Mouse (Mus musculus): ENCODE results near the gene Inpp5b. TPM values are rescaled to one million over a fixed set of nuclear protein-coding genes. Genes with fewer than 3 reads are reported as not detected.
A peak's percentile ranks its signal among the peaks of the same experiment; 100 is the strongest.

The Inpp5b gene
- polyA plus RNA-seq, 1 experiment, result 24.3 TPM

- Histone ChIP-seq H3K4me3 (replicated peaks; ENCODE audit: control insufficient read depth, low read depth, low read length) (no peak overlapping the region), H3K27ac (ENCODE audit: control insufficient read depth, insufficient read depth, low read depth, low read length, poor library complexity) (no peak overlapping the region), H3K4me1 (ENCODE audit: control insufficient read depth, insufficient read depth, low read length) (no peaks in the 10 kb centered on the region)
- TF ChIP-seq POLR2A (IDR thresholded peaks at IDR 0.05; ENCODE audit: borderline replicate concordance, control insufficient read depth, low read depth, low read length) (no peak), CTCF (IDR thresholded peaks at IDR 0.05; ENCODE audit: control insufficient read depth, insufficient read depth, low read length) (no peak)
- 94% methylated on average over 21 of the region's 21 CpGs for WGBS
Observed at GRCm38 (mm10) chr4:124825371-124825965, 83.8 kb downstream of the Inpp5b start.

DNA sequence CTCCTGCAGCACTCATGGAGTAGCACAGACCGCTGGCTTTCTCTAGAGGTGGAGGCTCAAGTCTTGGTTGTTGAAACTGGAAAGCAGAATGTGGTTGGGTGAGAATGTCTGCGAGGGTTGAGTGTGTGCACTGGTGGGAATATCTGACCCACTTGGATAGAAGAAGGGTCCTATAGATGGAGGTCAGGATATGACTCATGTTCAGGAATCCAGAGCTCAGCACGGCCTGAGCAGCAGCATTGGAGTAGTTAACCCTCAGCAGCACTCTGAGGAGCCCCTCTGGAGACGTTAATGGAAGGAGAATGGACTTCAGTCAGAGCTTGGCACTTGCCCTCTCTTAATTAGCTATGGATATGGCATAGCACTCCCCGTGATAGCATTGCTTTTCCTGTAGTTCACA lies 88.0 kb downstream of the Inpp5b start:
- Histone ChIP-seq H3K4me1 (ENCODE audit: control insufficient read depth, insufficient read depth, low read length) (no peaks in the 10 kb centered on the region), H3K27ac (ENCODE audit: control insufficient read depth, insufficient read depth, low read depth, low read length, poor library complexity) (no peak overlapping the region), H3K4me3 (replicated peaks; ENCODE audit: control insufficient read depth, low read depth, low read length) (no peak overlapping the region)
- 82% methylated on average over 5 of the region's 5 CpGs for WGBS
- TF ChIP-seq CTCF (IDR thresholded peaks at IDR 0.05; ENCODE audit: control insufficient read depth, insufficient read depth, low read length) (no peak), POLR2A (IDR thresholded peaks at IDR 0.05; ENCODE audit: borderline replicate concordance, control insufficient read depth, low read depth, low read length) (no peak)

DNA sequence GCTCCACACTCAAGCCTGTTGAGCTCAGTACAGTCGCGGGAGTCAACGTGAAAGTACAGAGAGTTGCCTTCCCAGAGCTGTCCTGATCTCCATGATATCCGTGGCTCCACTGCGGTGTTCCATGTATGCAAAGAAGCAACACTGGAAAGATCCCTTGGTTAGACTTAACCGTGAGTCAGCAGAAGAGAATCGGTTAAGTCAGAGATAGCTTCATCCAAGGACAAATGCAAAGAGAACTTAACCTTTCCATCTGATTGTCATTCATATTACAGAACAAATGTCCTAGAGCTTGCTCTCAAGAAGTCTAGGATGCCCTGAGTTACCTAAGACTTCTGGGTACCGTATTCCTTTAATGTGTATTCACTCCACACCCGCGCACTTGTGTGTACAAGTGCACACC lies 91.1 kb downstream of the Inpp5b start:
- H3K4me3 ChIP-seq (replicated peaks; ENCODE audit: control insufficient read depth, low read depth, low read length), result no peak overlapping the region
- WGBS, result 95% methylated on average over 10 of the region's 10 CpGs
- H3K4me1 ChIP-seq (ENCODE audit: control insufficient read depth, insufficient read depth, low read length), result no peaks in the 10 kb centered on the region
- TF ChIP-seq POLR2A (IDR thresholded peaks at IDR 0.05; ENCODE audit: borderline replicate concordance, control insufficient read depth, low read depth, low read length) (no peak), CTCF (IDR thresholded peaks at IDR 0.05; ENCODE audit: control insufficient read depth, insufficient read depth, low read length) (no peak)
- H3K27ac ChIP-seq (ENCODE audit: control insufficient read depth, insufficient read depth, low read depth, low read length, poor library complexity), result no peak overlapping the region

- TF ChIP-seq POLR2A (IDR thresholded peaks at IDR 0.05; ENCODE audit: borderline replicate concordance, control insufficient read depth, low read depth, low read length), result no peak
- TF ChIP-seq CTCF (IDR thresholded peaks at IDR 0.05; ENCODE audit: control insufficient read depth, insufficient read depth, low read length), result no peak
- no peak overlapping the region for H3K27ac ChIP-seq (ENCODE audit: control insufficient read depth, insufficient read depth, low read depth, low read length, poor library complexity)
- 84% methylated on average over 14 of the region's 14 CpGs for WGBS
Observed at GRCm38 (mm10) chr4:124838035-124838700, 96.5 kb downstream of the Inpp5b start.

DNA sequence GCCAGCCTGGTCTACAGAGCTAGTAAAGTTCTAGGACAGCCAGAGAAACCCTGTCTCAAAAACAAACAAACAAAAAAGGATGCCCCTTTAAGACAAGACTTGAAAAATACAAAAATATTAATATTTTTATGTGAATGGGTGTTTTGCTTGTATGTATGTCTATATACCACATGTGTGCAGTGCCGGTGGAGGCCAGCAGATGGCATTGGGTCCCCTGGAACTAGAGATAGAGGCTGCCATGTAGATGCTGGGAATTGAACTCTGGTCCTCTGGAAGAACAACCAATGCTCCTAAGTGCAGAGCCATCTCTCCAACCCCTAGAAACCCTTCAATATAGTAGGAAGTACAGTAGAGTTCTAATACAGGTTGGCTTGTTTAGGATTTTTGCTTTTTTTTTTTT lies 99.3 kb downstream of the Inpp5b start:
- Histone ChIP-seq H3K4me3 (replicated peaks; ENCODE audit: control insufficient read depth, low read depth, low read length) (no peak overlapping the region), H3K27ac (ENCODE audit: control insufficient read depth, insufficient read depth, low read depth, low read length, poor library complexity) (no peak overlapping the region), H3K4me1 (ENCODE audit: control insufficient read depth, insufficient read depth, low read length) (no peaks in the 10 kb centered on the region)
- WGBS, result 100% methylated on average over 1 of the region's 1 CpGs
- no peak for TF ChIP-seq POLR2A (IDR thresholded peaks at IDR 0.05; ENCODE audit: borderline replicate concordance, control insufficient read depth, low read depth, low read length)
- TF ChIP-seq CTCF (IDR thresholded peaks at IDR 0.05; ENCODE audit: control insufficient read depth, insufficient read depth, low read length), result peak; percentile 33; the same call in 1 of the 2 replicates

More at GRCm38 (mm10) chr4:124838035-124838700, 96.5 kb downstream of the Inpp5b start:
- Histone ChIP-seq H3K4me1 (ENCODE audit: control insufficient read depth, insufficient read depth, low read length) (no peaks in the 10 kb centered on the region), H3K4me3 (replicated peaks; ENCODE audit: control insufficient read depth, low read depth, low read length) (no peak overlapping the region)

GRCm38 (mm10) chr4:124843493-124843892 lies 101.8 kb downstream of the Inpp5b start:
- WGBS, result 76% methylated on average over 11 of the region's 11 CpGs
- Histone ChIP-seq H3K27ac (ENCODE audit: control insufficient read depth, insufficient read depth, low read depth, low read length, poor library complexity) (no peak overlapping the region), H3K4me1 (ENCODE audit: control insufficient read depth, insufficient read depth, low read length) (no peaks in the 10 kb centered on the region), H3K4me3 (replicated peaks; ENCODE audit: control insufficient read depth, low read depth, low read length) (no peak overlapping the region)
- no peak for TF ChIP-seq POLR2A (IDR thresholded peaks at IDR 0.05; ENCODE audit: borderline replicate concordance, control insufficient read depth, low read depth, low read length)
- peak; percentile 88 for TF ChIP-seq CTCF (IDR thresholded peaks at IDR 0.05; ENCODE audit: control insufficient read depth, insufficient read depth, low read length)

DNA sequence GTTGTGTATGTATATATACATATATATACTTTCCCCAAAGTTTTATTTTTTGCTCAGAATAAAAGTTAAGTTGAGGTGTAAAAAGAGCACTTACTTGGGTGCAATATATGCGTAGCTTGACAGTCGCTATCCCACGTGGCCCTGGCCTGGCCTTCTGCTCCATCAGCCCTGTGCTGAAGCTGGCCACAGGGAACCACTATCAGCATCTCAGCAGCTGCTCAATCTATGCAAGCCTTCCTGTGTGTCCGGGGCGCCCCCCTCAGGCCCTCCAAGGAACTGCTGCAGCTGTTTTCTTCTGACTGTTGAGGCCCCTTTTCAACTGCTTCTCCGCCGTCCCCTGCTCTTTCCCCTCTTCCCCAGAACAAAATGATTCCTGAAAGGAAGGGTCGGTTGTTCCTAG lies 105.9 kb downstream of the Inpp5b start:
- TF ChIP-seq CTCF (IDR thresholded peaks at IDR 0.05; ENCODE audit: control insufficient read depth, insufficient read depth, low read length), result peak; percentile 75
- no peak for TF ChIP-seq POLR2A (IDR thresholded peaks at IDR 0.05; ENCODE audit: borderline replicate concordance, control insufficient read depth, low read depth, low read length)
- H3K4me1 ChIP-seq (ENCODE audit: control insufficient read depth, insufficient read depth, low read length), result no peaks in the 10 kb centered on the region
- WGBS, result 12% methylated on average over 8 of the region's 8 CpGs
- H3K4me3 ChIP-seq (replicated peaks; ENCODE audit: control insufficient read depth, low read depth, low read length), result no peak overlapping the region
- no peak overlapping the region for H3K27ac ChIP-seq (ENCODE audit: control insufficient read depth, insufficient read depth, low read depth, low read length, poor library complexity)

DNA sequence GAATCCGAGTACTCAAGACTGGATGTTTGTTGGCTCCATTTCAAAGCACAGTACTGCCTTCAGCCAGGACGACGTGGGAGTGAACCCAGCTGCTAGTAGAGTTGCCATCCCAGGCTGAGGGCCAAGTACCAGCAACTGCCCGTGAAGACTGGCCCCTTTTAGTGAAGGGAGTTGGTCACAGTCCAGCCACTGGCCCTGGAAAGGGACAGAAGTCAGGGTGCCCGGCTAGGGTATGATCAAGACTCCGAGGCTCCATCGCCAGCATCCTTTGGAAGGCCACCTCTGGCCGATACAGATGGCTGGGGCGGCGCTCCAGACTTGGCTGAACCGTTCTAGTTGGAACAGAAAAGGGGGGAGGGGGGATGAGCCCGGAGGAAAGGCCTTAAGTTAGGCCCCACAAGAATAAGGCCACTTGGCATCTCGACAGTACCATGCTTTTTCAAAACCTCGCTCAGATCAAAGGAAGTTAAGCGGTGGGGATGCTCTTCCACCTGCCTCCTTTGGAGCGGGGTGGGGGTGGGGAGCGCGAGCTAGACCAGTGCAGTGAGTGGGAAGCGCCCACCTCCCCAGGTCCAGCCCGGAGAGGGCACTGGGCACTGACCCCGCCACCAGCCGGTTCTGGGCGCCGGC lies 108.1 kb downstream of the Inpp5b start:
- TF ChIP-seq POLR2A (IDR thresholded peaks at IDR 0.05; ENCODE audit: borderline replicate concordance, control insufficient read depth, low read depth, low read length) (no peak), CTCF (IDR thresholded peaks at IDR 0.05; ENCODE audit: control insufficient read depth, insufficient read depth, low read length) (no peak)

More for the DNA sequence above, 108.1 kb downstream of the Inpp5b start:
- peak overlapping the region; percentile 69 for H3K4me3 ChIP-seq (replicated peaks; ENCODE audit: control insufficient read depth, low read depth, low read length)
- H3K4me1 ChIP-seq (ENCODE audit: control insufficient read depth, insufficient read depth, low read length), result no peaks in the 10 kb centered on the region
- H3K27ac ChIP-seq (ENCODE audit: control insufficient read depth, insufficient read depth, low read depth, low read length, poor library complexity), result peak overlapping the region; percentile 91; the same call in 1 of the 2 replicates
- WGBS, result 12% methylated on average over 24 of the region's 24 CpGs

Measured in bone marrow, adult 2 months (tissue).